Mouse (Mus musculus): ENCODE data around the gene Cdh20. TPM values are rescaled to one million over a fixed set of nuclear protein-coding genes. Genes with fewer than 3 reads are reported as not detected.

Gene Cdh20
- total RNA-seq (2021), result under 1 TPM; 0.14 to 0.31 TPM
- polyA plus RNA-seq (2012; rRNA removed), result 0.09 and 0.11 TPM in 2 replicates
- long read RNA-seq, result 0 reads

GRCm38 (mm10) chr1:104768371-104769249 lies at the start of gene Cdh20:
Cdh20 (plus strand) TSS chr1:104768529.
- no peak for DNase-seq

- no peak for DNase-seq
Observed at GRCm38 (mm10) chr1:104746816-104747215, 21.5 kb upstream of the Cdh20 start.

DNA sequence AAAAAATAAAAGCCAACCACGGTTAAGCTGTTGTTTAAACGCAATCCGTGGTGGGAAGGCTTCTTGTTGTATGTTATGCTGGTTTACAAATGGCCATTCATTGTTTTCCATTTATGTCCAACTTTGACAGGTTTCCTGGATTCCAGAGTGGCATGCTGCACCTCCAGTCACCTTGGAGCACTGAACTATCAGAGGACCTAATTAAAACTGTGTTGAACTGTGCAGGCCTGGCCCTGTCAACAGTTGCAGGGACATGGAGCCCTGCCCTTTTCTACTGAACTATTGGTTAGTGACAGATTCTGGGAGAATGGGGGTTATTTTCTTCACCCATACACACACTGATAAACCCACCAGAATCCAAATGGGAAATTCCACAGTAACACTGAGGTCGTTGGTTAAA lies 20.9 kb upstream of the Cdh20 start:
- DNase-seq, result no peak

DNA sequence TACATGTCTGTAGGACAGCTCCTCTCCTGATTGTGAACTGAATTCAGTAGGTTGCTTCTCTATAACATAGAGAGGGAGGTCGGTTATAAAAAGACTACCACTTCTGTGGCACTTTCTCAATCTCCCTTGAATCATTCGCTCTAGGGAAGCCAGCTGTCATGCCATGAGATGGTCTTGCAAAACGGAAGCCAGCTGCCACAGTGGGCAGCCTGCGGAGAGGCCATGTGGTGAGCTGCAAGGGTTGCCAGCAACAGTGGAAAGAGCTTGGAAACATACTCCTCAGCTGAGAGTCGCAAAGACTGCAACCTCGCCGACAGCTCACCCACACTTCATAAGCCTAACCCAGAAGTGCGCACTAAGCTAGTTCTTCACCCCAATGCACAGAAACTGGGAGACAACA lies 13.8 kb upstream of the Cdh20 start:
- DNase-seq, result no peak

- DNase-seq, result no peak
Observed at GRCm38 (mm10) chr1:104755896-104756295, 12.4 kb upstream of the Cdh20 start.

DNA sequence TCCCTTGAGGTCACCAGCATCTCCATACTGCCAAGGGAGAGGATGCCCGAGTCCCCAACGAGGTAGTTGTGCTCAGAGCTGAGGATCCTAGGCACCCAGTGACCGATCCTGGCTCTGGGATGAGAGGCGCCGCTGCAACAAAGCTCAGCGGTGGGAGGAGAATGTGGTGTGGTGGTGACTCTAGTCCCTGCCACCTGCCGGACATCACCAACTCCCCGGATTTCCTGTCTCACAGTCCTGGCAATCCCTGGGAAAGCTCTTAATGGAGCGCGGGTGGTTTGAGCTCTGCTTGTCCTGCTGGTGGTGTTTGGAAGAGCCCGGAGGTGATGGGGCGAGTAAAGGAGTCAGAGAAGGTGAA lies 900 bp downstream of the Cdh20 start:
- no peak for DNase-seq

DNA sequence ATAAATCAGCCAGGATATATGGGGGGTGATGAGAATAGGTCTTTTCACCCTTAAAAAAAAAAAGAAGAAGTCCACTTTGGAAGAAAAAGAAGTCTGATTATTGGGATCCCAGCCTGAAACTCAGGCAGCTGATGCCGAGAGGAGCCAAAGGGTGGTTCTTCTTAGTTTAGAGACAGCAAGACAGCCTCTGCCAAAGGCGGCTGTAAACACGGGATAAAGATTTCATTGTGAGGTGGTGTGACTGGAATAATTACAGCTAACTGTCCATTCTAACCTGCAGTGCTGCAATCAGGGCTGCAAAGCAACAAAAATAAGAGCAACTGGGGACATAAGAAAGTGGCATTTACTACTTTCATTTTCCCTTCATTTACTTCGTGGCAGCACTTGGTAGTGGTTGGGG lies 3.6 kb downstream of the Cdh20 start:
- no peak for DNase-seq

GRCm38 (mm10) chr1:104773207-104773606 lies 4.9 kb downstream of the Cdh20 start:
- no peak for DNase-seq

DNA sequence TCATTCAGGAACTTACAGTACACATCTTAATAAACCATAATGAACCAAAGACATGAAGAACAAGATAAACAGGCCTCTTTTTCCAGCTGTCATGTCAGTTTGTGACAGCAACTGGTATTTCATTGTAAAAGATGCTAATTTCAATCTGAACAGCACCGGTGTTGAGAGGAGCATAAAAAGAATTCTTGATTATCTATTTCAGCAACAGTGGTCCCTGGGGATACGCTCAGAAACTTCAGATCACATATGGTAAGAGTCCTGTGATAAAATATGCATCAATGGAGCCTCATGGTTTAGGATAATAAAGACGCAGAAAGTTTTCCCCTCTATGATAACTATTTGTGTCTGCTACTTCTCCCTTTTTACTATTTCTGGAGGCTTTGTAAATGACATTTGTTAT lies 25.2 kb downstream of the Cdh20 start:
- no peak for DNase-seq

- DNase-seq, result no peak
Observed at GRCm38 (mm10) chr1:104796146-104796545, 27.8 kb downstream of the Cdh20 start.

DNA sequence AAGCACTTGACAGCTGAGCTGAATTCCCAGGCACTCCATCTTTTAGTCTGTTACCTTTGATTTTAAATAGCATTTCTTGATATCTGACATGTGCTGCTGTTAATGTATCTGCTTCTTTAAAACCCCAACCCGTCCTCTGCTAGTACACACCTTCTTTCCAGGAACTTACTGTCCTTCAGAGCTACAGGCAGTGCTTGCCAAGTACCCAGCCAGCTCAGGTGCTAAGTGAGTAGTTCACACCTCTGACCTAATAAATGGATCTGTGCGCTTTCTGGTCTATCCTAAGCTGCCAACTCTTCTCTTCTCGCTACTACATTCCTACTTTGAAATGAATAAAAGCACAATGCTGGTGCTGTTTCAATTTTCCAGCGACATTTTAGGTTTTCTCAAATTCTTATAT lies 28.8 kb downstream of the Cdh20 start:
- DNase-seq, result no peak

DNA sequence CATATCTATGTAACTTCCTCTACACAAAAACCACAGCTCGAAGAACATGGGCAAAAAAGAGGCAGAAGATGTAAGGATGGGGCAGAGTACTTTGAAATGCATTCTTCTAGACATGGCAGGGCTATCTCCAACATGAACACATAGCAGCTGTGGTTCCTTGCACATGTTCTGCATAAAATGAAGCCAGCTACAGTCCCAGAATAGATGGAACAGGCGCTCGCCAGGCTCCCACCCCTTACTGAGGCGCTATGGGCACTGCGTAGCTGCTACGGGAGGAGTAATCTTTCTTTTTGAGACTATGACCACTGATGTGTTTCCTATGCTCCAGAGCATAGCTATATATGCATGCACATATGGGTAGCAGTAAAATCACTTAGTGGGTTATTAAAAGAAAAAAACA lies 36.4 kb downstream of the Cdh20 start:
- DNase-seq, result no peak

DNA sequence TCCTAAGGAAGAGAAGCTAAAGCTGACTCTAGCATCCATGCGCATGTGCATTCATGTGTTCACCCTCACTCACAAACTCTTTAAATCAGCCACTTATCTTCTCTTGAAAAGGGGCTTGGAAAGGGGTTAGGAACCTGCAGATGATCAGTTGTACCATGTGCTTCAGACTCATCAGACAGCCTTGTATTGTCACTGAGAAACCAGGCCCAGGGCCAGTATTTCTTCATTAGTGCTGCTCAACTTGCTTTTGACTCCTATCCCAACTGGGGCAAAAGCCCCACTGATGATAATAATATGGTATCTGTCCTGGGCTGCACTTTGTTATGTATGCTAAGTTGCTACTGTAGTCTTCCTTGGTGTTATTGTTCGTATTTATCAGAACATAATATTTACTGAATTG lies 38.9 kb downstream of the Cdh20 start:
- no peak for DNase-seq

DNA sequence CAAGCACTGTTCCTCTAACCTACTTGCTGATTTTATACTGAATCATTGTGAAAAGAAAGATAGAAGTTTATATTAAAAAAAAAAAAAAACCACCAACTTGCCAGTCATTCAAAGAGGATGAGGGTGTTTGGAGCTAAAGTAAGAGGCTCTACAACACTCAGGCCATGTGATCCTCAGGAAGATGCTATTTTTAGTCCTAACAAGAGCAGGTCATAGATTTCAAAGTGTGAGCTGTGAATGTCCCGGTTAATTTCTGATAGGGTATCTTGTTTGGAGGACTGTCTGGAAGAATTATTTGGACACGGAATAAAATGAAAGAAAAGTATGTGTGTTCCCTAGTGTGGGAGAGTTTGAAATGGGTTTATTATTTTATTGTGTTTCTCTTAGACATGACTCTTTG lies 49.2 kb downstream of the Cdh20 start:
- DNase-seq, result no peak

GRCm38 (mm10) chr1:104828106-104828505 lies 59.8 kb downstream of the Cdh20 start:
- DNase-seq, result no peak

DNA sequence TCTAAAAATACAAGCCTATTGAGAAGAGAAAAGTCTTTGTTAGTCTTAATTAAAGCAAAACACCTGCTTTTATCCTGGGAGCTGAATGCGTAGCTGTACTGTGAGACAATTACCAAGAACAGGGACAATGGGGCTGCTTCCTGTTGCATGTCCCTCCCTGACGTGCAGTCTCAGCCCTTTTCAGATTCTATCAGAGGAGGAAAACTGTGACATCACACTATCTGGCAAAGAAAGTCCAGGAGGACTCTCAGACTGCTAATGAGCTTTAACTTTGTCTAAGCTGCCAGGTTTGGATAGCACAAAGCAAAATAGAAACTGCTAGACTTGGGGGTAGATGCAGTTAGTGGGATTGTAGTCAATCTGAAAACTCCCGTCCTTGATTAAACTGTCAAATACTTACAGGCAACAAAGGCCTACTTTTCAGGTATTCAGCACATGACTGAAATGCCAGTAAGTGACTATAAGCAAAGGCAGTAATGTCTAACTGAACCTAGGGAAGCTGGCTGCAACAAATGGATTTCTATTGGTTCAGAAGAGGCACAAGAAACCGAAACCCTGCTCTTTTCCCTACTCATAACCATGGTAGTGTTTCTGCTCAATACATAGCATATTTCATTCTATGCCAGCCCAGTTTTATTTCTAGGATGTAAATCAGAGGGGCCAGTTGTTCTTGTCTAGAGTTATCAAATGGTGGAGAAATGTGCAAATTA lies 70.0 kb downstream of the Cdh20 start:
- no peak for DNase-seq

- DNase-seq, result no peak
Observed at GRCm38 (mm10) chr1:104839051-104839450, 70.7 kb downstream of the Cdh20 start.

DNA sequence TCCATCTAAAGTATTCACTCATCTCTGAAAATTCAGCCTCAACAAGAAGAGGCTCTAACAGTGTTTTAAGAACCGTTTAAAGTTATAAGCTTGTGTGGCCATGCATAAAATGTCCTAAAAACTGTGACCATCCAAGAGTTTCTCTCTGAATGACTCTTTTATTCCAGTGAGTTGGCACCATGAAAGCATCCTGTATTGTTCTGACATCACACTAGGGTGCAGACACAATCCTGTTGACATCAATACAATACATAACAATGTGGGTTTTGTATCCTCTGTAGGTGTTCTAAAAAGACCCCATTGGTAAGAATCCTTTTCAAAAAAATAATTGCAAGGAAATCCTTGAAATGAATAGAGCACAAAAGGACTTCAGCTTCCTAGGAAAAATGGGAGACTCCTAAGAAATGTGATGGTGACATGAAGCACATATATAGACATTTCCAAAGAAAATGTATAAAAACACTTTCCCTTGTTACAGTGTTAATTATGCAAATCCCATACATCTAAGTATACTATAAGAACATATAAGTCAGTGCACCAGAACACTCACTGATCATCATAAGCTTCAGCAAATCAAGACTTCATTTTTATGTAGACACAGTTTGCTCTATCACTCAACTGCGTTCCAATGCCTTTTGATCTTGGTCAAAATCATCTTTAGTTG lies 80.1 kb downstream of the Cdh20 start:
- DNase-seq, result no peak

- no peak for DNase-seq
Observed at GRCm38 (mm10) chr1:104848920-104849272, 80.6 kb downstream of the Cdh20 start.

DNA sequence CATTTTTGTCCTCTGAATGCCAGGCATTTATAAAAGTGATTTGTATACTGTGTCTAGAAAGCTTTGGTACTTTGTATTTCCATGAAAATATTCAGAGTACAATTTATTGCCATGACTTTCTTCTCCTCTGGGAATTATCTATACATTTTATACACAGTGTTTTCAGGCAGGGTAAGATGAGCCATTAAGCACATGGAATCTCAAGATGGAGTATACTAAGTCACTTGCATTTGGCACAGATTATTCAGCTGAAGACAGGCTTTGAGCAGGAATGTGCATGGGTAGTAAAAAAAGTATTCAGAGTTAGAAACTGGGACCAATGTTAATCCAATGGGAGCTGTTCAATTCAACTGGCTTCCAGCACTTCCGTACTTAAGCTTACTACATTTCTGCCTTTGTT lies 109.1 kb downstream of the Cdh20 start:
- no peak for DNase-seq

DNA sequence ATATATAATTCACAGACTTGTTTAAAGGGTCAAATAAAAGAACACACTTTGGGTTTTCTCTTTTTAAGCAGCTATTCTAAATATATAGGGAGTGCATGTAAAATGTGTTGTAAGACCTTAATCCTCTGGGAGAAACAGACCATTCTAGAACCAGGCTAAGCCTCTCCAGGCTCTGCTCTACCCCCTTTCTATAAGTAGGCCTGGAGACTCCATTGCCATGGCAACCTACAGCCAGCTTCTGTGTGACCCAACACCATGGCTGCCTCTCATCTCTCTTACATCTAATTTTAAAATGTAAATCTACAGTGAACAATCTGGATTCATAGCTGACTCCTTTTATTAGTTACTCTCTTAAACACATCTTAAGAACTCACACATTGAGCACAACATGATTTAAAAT lies 133.5 kb downstream of the Cdh20 start:
- DNase-seq, result no peak

DNA sequence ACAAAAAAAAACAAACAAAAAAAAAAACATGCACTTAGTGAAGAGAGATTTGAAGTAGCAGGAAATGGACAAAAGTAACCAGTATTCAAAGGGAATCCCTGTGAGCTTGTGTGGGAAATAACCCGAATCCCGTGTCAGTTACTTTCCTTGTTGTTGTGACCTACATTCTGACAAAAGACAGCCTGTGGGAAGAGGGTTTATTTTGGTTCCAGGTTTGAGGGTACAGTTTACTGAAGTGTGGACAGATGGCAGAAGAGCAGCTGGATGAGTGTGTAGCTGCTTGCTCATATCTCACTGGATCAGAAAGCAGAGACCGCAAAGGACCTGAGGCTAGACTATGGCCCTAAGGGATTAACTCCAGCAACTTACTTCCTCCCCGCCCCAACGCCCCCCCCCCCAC lies 135.1 kb downstream of the Cdh20 start:
- no peak for DNase-seq

DNA sequence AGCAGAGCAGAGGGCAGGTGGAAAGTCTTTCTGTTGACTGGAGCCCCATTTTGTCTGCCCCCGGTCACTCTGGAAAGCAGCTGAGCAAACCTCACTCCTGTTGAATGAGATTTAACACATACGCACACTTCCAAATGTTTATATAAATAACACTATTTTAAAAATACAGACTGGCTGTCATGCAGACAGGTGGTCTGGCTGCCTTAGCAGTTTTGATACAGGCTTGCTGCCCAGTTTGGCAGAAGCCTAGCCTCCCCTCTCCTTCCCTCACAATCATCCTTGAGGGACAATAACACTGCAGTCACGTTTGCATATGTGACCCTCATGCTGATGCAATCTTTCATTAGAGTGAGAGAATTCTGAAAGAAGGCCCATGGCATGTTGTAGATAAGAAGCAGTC lies 144.1 kb downstream of the Cdh20 start:
- no peak for DNase-seq
